Mouse (Mus musculus): ENCODE data around the gene Tmem259.

The Tmem259 gene

DNA sequence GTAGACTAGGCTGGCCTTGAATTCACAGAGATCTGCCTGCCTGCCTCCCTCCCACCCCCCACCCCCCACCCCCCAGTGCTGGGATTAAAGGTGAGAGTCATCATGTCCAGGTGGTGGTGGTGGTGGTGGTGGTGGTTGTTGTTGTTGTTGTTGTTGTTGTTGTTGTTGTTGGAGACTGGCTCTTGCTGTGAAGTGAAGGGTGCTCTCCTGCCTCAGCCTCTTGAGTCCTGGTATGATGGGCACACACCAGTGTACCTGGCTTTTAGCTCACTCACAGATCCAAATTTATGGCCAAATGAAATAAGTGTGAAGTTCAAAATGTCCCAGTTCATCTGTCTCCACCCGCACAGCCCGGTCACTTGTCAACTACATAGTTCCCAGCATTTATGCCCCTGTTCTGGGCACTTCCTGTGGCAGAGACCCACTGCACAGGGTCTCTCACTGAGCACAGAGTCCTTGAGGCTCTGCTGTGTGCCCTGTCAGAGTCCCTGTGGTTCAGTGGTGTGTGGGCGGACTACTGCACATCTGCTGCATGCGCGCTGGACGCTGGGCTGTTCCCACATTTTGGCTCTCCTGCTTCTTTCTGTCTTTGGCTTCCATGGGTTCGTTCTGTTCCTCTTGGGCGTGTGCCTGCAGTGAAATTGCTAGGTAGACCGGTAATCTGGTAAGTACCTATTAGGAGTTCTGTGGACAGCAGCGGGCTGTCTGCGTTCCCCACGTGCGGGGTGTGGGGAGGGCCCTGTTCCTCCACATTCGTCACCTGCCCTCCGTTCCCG is 49.1 kb downstream of the Tmem259 start:
- DNase-seq (ENCODE audit: low spot score): no peak

- peak; percentile 72 for DNase-seq (ENCODE audit: low spot score)
Observed at GRCm38 (mm10) chr10:79934272-79934721, 49.8 kb downstream of the Tmem259 start.

DNA sequence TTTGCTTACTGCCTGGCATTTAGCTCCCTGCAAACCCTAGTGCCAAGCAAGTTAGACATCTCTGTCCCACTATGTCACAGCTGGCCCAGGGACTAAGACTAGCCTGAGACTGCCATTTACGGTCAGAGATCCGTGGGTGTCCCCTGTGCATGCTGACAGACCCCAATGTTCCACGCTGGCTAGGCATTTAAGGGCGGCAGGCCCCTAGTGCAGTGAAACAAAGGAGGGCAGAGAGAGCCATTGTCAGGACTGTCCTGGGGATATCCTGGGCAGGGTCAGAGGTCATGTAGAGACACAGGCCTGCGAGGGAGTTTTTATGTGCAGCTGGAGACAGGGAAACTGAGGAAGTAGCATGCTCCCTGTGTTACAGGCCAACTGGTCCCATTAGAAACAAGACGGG is 50.3 kb downstream of the Tmem259 start:
- DNase-seq (ENCODE audit: low spot score): no peak

DNA sequence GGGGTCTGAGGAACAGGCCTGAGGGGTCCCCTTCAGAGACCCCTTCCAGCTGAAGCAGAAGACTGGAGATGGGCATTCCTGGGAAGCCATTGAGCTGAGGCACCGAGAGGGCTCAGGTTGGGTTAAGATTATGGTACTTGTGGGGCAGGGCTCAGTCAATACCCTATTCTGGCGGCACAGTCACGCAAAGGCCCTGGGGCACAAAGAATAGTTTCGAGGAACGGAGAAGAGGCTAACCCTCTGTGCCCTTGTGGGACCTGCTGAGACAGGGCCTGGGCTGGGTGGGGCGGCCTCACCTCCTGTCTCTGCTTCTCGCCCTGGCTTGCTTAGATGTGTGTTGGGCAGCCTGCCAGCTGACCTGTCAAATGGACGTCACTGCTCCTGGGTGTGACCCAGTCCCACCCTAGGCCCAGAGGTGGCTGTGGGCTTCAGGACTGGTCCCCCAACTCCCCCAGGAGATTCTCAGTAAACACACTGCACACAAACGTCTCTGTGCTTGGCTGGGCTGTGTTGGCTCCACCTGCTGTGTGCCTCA is 50.9 kb downstream of the Tmem259 start:
- no peak for DNase-seq (ENCODE audit: low spot score)

- peak; percentile 46 for DNase-seq (ENCODE audit: low spot score)
Observed at GRCm38 (mm10) chr10:79932736-79933135, 51.4 kb downstream of the Tmem259 start.

DNA sequence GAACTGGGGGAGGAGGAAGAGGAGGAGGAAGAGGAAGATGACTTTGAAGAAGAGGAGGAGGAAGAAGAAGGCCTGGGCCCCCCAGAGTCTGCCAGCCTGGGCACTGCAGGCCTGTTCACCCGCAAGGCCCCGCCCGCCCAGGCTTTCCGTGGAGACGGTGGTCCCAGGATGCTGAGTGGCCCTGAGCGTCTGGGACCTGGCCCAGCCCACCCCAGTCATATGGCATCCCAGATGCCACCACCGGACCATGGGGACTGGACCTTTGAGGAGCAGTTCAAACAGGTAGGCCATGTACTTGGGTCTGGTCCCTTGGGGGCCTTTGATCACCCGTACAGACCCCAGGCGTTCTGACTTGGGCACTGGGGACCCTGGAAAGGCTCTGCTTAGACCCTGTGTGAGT is 52.3 kb downstream of the Tmem259 start:
- no peak for DNase-seq (ENCODE audit: low spot score)

DNA sequence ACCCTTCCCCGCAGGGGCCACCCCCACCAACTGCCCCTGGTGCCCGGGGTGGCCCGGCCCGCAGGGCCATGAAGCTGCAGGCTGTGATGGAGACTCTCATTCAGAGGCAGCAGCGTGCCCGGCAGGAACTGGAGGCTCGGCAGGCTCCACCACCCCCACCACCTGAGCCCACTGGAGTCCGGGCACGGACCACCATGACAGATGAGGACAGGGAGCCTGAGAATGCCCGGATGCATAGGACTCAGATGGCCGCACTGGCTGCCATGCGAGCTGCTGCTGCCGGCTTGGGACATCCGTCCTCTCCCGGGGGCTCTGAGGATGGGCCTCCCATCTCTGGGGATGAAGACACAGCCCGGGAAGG is 53.3 kb downstream of the Tmem259 start:
- DNase-seq (ENCODE audit: low spot score): no peak

DNA sequence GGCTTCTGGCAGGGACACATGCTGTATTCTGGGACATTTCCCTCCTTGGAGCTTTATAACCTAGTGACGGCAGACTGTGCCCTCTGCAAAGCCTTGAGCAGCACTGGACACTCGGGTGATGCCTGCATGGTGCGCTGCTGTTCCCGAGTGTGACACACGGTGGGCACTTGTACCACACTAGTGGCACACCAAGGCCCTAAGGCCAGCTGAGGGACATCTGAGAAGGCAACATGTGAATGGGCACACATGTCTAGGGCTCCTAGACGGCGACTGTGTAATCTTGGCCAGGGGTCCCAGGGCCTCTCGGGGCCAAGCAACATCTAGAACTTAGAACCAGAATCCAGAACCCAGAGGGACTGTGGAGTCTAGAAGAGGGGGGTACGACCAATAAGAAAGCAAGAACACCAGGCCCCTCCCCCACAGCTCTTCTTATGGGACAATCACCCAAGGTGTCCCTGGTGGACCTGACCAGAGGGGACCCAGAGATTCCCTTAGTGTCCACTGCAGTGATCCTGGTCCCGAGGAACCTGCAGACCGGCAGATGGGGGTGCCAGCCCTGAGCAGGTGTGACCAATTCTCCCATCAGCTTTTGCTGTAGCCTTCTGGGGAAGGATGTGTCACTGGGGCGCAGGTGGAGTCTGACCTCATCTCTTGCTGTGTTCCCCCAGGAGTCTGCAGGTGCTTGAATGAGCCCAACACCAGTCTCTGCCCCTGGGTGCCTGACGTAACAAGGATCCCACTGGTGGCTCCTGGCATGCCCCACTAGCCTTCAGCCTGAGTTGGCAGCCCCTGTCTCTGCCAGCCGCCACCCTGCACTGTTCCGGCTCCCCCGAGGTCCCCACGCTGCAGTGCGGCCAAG is 53.9 kb downstream of the Tmem259 start:
- no peak for DNase-seq (ENCODE audit: low spot score)

GRCm38 (mm10) chr10:79928907-79929701 is 55.0 kb downstream of the Tmem259 start:
- no peak for DNase-seq (ENCODE audit: low spot score)

GRCm38 (mm10) chr10:79928030-79928694 is 56.0 kb downstream of the Tmem259 start:
- no peak for DNase-seq (ENCODE audit: low spot score)

- DNase-seq (ENCODE audit: low spot score): no peak
Observed at GRCm38 (mm10) chr10:79927324-79928029, 56.7 kb downstream of the Tmem259 start.

DNA sequence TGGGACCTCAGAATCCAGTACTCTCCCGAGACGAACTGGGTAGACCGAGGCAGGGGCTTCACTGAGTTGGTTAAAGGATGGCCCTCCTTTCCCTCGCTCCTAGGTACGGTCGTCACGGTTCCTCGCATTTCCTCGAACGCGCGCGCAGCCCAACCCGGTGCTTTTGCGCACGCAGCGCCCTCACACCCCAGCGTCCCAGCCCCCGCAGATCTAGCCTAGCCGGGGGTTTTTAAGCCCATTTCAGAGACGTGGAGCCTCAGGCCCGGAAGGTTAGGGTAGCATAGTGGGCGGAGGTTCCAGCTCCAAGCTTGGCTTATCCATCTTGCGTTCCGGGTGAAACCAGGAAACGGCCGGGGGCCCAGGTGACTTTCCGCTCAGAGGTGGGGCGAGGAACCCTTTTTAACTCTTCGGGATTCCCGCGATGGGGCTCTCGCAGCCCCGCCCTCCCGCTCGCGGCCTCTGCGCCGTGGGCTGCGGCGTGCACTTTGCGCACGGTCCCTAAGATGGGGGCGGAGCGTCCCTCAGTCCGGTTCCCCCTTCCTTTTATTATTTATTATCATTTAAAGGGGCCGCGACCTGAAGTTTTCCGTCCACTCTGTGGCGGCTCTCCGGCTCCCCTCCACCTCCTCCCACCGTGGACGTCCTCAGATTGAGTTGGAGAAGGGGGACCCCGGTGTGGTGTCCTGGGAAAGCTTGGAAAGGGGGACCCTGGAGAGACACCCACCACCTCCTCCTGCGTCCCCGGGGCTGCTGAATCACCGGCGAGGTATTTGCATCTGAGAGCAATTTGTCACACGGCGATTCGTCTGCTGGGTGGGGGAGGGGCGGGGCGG is 57.4 kb downstream of the Tmem259 start, which contains the start of gene Arid3a:
Gene Arid3a (plus strand): TSS at position 553 of the 833 bp plus-strand sequence.
- DNase-seq (ENCODE audit: low spot score): peak; percentile 83

DNA sequence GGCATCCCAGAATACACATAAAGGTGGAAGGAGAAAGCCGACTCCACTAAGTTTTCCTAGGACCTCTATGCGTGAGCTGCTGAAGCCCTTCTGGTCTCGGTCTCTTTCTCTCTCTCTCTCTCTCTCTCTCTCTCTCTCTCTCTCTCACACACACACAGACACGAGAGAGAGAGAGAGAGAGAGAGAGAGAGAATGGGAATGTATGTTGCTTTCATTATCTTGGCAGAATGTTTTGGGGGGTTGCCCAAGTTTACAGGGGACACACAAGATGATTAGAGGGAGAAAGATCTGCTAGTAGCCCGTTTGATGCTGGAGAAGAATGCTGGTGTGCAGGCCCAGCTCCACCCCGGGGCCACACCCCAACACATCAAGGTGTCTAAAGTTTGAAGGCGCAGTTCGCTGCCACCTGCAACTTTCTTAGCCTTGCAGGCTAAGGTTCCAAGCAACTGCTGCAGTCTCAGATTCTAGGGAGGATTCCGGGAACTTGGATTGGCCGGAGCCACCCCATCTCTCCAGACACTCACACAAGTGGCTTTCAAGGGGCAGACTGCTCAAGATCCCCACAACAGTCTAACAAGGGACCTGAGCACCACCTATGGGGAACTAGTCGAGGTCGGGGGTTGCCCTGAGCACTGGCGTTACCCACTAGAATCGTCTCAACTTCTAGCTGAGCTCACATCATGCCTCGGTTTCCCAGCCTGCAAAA is 58.2 kb downstream of the Tmem259 start:
- DNase-seq (ENCODE audit: low spot score): no peak

GRCm38 (mm10) chr10:79924998-79925784 is 58.9 kb downstream of the Tmem259 start:
- DNase-seq (ENCODE audit: low spot score): peak; percentile 96

Data from ovary, postnatal 14 days (tissue).